Mouse (Mus musculus): ENCODE data around the gene Smarcad1.

- TF ChIP-seq POLR2A (IDR thresholded peaks at IDR 0.05; ENCODE audit: low read depth, low read length) (no peak), CTCF (IDR thresholded peaks at IDR 0.05; ENCODE audit: extremely low read depth, insufficient read length, insufficient replicate concordance, low read depth, low read length) (no peak)
Observed at GRCm38 (mm10) chr6:65164977-65165376, 122.6 kb downstream of the Smarcad1 start.

Data from small intestine, adult 2 months (tissue).